Mouse (Mus musculus) MEL (cell line): ENCODE measurements around the gene Limk2.

Experiments
- CTCF ChIP-seq, 3 experiments: IDR thresholded peaks in 2 of 3; conservative IDR thresholded peaks in 1 of 3; 2 replicates each; pipeline ENCODE4 v1.5.1; 2011 to 2012; ENCODE audit warnings: low read length in 3 of 3, low read depth in 2 of 3, mild to moderate bottlenecking in 2 of 3, improper control_type of control experiment in 1 of 3, inconsistent platforms in 1 of 3, mixed read lengths in 1 of 3, moderate library complexity in 1 of 3; ENCODE audit not compliant: control insufficient read depth in 1 of 3, insufficient read depth in 1 of 3, poor library complexity in 1 of 3, severe bottlenecking in 1 of 3
- ETS1 ChIP-seq: IDR thresholded peaks from 2 replicates; pipeline ENCODE4 v1.6.1; 2012; ENCODE audit warnings: low read depth, mild to moderate bottlenecking, inconsistent platforms, low read length, improper control_type of control experiment, moderate library complexity
- JUND ChIP-seq: IDR thresholded peaks from 2 replicates; pipeline ENCODE4 v1.6.1; 2011; ENCODE audit warnings: low read depth, mild to moderate bottlenecking, improper control_type of control experiment, low read length
- KAT2A ChIP-seq: conservative IDR thresholded peaks from 2 replicates; pipeline ENCODE4 v1.6.1; 2012; ENCODE audit warnings: low read depth, low read length, improper control_type of control experiment, inconsistent platforms
- MAX ChIP-seq: IDR thresholded peaks from 2 replicates; pipeline ENCODE4 v1.6.1; 2011; ENCODE audit warnings: low read length, improper control_type of control experiment
- MXI1 ChIP-seq: IDR thresholded peaks from 2 replicates; pipeline ENCODE4 v1.6.1; 2011; ENCODE audit warnings: mild to moderate bottlenecking, low read depth, low read length, improper control_type of control experiment
- TCF12 ChIP-seq: IDR thresholded peaks from 2 replicates; pipeline ENCODE4 v1.6.1; 2014; ENCODE audit warnings: low read depth, mild to moderate bottlenecking, inconsistent platforms, low read length, improper control_type of control experiment, moderate library complexity
- USF1 ChIP-seq: IDR thresholded peaks from 2 replicates; pipeline ENCODE4 v1.6.1; 2014; ENCODE audit warnings: low read depth, mild to moderate bottlenecking, inconsistent platforms, low read length, improper control_type of control experiment, moderate library complexity

GRCm38 (mm10) chr11:3374741-3375140 lies 34.2 kb downstream of the Limk2 start:
- TF ChIP-seq USF1 (no peak), CTCF (IDR thresholded peaks at IDR 0.05 in 2 of 3, conservative IDR thresholded peaks at IDR 0.05 in 1 of 3; ENCODE audit: control insufficient read depth in 1 of 3, insufficient read depth in 1 of 3, low read depth in 2 of 3, low read length in 3 of 3, poor library complexity in 1 of 3, severe bottlenecking in 1 of 3) (no peak), TCF12 (no peak), MAX (no peak), ETS1 (no peak), KAT2A (no peak), MXI1 (no peak), JUND (no peak)
